Mouse (Mus musculus) skeletal muscle tissue, adult 2 months (tissue): Measurements from ENCODE around the gene Cwc27.

Source experiments
- DNase-seq: peaks from one replicate; pipeline ENCODE4 v3.0.0-alpha.2; 2012; ENCODE audit warnings: low read depth, low spot score

Cwc27 gene

DNA sequence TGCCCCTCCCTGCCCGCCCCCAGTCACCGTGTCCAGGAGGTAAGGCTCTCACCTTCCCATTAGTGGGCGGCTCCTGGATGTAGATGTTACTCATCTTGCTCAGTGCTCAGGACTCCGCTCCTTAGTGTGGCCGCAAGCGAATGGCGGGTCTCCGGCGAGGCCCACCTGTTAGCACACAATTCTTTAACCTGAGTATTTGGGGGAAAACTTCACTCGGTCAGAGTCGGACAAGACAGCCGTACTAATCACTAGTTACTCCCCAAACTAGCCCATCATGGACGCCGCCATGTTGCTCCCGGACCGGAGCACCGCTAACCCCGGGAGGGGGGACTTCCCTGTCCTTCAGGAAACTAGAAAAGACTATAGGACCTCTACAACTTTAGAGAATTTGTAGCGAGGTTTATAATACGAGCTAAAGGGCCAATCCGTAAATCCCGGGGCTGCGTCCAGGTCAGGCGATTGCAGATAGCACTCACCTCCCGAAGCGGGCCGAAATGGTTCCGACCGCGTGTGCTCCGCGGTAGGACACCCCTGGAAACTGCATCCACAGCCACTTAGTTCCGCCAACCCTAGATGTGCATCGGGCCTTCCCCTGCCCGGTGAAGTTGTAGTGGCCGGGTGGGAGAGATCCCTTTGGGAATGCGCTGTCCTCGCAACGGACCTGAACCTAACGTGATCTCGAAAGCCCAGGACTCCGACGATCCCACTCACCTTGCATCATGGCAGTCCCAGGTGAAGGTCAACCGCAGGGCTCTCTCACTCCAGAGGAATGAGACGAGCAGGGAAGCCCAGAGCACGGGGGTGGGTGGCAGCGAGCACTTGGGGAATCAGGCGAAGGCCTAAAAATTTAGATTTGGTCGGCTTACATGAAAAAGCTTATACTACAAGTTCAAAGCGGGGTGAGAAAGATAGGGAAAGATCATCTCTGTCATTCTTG lies at the start of gene Cwc27:
Cwc27 (minus strand) TSS at position 508 of the 937 bp plus-strand sequence.
- peak; percentile 58 for DNase-seq

DNA sequence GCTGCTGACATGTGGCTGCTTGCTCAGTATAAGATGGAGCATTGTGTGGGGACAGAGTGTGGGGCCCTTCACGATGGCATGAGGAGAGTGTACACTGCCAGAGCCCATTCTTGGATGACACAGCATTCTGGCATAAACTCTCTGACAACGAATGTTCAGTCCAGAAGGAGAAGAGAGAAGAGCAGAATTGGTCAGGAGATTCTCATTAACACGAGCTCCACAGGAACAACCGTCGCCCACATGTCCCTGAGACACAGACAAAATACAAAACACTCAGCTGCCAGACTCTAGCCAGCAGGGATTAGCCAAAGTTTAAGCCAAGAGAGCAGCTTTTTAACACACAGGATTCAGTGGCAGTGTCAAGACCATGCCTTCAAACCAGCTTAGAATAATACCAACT lies 49.8 kb upstream of the Cwc27 start:
- no peak for DNase-seq

DNA sequence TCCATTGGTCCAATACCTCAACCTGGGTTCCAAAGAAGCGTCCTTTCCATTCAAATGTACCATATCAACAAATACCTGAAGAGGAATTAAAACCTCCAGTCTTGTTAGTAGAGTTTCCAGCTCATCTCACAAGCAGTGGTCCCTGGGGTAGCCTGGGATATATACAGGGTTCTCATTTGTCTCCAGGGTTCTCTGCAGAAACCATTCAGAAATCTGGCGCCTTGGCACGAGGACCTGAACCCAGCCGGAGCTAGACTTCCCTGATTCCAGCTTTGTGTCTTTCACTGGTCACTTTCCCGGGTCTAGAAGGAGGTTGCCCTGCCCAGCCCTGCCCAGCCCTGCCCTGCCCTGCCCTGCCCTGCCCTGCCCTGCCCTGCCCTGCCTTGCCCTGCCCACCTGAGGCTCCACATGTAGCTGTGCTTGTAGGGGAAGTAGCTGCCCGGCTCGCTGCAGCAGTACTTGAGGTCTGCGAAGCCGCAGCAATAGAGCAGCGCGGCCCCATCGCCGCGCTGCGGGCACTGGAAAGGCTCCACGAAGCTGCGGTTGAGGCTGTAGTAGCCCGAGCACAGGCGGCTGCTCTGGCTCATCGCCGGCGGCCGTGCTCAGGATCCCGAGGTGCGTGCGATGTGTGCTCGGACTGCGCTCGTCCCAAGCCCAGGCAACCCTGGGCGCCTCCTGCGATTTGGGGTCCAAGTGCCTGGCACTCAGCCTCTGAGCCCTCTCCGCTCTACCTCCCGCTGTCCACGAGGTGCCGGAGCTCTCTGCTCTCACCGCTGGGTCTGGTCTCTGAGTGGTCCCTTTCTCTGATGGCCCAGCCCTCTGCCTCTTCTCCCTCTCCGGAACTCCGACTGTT lies 46.4 kb upstream of the Cwc27 start, which contains the start of gene Shisal2b:
Shisal2b (minus strand) TSS at position 767 of the 853 bp plus-strand sequence.
- no peak for DNase-seq

DNA sequence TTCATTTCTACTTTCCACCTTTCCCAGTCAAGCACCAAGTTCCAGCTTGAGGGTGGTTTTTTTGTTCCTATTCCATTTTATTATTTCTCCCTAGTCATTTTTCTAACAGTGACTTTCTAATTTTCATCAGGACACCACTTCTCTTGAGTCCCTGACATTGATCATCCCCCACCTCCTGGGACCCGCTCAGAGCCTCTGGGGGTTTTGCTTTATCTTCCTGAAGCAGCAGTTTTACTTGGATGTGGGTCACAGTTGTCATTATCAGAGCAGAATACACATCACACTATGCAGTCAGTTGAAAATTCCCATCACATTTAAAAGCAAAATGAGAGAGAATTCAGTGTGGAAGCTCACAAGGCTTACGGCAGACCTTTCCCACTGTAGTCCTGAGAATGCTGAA lies 36.7 kb upstream of the Cwc27 start:
- DNase-seq, result no peak

DNA sequence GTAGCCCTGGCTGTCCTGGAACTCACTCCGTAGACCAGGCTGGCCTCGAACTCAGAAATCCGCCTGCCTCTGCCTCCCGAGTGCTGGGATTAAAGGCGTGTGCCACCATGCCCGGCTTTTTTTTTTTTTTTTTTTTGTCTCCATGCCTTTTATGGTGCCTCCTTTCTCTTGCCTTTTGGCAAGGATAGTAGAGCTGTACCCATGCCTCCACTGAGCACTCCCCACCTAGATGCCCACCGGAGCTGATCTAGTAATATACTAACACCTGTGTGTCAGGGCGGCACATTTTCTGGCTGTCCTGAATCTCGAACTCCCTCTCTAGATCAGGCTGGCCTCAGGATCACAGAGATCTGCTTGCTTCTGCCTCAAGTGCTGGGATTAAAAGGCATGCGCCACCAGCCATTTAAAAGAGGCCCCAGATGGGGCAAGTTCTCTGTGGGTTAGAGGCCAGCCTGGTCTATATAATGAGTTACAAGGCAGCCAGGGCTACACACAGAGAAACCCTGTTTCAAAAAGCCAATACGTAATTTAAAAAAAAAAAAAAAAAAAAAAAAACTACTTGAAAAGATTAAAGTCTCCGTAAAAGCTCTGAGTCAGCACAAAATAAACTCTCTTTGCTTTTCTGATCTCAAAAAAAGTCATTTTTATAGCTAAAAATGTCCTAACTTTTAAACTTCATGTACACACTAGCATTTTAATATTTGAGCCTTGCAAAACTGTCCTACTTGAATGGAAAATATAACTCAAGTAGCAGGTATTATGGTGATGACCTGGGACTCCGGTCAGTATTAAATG lies 26.6 kb upstream of the Cwc27 start:
- DNase-seq, result no peak

DNA sequence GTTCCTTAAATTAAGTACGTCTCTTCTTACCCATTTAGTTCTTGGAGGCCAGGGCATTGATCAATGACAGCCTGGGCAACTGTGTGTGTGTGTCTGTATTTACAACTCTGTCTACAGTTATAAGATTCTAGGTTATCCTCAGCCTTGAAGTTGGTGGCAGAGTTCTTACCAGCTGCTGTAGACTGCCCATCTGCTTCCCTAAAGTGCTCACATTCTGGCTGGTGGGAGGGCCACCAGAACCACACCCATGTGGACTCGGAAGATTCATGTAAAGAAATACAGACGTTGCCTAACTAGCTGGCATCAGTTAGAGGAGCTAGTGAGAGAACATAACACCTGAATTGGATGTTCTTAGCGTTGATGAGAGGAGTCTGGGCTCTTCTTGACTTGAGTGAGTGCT lies 25.0 kb upstream of the Cwc27 start:
- no peak for DNase-seq

DNA sequence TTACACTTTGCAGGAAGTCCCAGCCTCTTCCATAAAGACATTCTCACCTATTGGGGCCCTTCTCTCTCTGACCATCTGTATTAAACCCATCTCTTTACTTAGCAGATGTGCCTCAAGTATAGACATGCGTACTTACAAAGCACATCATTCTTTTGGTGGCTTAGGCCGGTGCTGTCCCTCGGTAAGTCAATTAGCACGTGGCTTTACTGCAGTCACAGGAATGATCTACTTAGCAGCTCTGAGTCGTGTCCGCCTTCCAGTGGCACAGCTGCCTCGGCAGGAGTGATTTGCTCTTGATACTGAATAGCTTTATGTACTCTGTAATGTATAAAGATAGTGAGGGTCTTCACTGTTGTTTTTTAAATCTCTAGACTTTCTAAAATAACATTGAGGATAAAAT lies 20.7 kb upstream of the Cwc27 start:
- DNase-seq, result no peak

DNA sequence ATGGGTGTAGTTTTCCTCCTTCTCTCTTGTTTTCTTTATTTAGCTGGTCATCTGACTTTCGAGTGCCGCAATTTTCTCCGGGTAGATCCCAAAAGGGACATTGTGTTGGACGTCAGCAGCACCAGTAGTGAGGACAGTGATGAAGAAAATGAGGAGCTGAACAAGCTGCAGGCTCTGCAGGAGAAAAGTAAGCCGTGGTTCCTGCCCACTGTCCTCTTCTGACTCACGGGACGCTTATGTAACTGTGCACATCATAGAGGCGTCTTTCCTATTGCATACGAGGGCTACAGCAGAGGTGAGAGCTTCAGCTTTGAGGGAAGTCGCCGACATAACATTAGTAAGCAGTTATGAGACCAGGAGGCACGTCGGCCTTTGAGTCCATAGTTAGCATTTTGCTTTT lies 15.9 kb upstream of the Cwc27 start:
- no peak for DNase-seq

DNA sequence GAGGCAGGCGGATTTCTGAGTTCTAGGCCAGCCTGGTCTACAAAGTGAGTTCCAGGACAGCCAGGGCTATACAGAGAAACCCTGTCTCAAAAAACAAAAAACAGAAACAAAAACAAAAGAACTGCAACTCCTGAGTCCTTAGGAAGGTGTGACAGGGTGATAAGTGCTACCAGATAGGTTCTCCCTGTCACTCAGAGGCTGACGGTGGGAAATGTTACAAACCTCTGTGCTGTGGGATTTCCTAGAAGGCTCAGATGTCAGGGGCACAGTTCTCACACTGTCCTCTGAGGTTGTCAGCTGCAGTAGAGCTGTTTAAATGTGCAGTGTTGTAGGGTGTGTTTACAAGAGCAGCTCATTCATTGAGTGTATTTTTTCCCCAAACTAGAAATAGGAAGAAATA lies 8.5 kb upstream of the Cwc27 start:
- no peak for DNase-seq

DNA sequence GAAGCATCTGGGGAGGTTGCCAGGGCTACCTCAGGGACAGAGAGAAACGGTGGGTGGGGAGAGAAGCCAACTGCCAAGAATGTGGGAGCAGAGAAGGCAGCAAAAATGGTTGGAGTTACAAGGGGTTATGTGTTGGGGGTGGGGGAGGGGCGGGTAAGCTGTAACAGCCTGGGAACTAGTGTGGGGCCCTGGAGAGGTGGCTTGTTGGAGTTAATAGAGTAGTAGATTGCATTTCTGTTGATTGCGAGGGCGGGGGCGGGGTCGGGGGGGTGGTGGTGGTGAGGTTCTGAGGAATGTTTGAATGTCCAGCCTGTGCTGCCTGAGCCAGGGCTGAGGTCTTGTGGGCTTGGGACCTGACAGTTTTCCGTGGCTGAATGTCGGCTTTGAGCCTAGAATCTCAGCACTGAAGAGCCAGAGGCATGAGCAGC lies 5.5 kb upstream of the Cwc27 start:
- no peak for DNase-seq

DNA sequence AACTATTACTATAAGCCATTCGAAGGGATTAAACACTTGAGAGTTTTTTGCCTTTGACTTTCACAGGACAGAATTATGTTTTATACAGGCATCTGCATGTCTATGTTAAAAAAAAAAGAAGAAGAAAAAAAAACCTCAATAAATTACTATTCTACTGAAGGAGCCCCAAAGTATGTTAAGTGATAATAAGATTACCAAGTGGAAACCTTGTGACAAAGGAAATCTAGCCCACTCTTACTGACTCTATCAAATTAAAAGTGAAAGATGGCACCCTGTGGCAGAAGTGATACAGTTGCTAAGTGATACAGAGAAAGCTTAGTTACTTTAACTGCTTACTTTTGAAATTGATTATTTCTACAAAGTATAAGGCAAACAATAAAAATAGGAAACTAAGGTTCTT lies 5.0 kb upstream of the Cwc27 start:
- DNase-seq, result no peak

DNA sequence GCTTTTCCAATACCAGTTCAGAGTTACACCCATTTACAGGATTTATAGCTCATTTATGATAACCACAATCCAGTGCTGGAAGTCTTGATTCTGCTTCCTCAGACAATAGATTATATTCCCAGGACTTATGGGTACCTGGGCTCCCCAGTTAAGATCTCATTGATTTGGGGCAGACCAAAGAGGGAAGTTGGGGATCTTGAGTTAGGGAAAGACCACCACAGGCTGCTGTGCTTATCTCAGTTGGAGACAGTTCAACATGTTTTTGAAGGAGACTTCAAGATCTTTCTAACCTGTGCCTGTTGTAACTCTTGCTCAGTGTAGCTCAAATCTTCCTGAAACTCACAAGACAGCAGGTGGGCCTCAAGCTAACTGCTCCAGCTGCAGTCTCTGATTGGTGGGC lies 4.2 kb upstream of the Cwc27 start:
- no peak for DNase-seq

DNA sequence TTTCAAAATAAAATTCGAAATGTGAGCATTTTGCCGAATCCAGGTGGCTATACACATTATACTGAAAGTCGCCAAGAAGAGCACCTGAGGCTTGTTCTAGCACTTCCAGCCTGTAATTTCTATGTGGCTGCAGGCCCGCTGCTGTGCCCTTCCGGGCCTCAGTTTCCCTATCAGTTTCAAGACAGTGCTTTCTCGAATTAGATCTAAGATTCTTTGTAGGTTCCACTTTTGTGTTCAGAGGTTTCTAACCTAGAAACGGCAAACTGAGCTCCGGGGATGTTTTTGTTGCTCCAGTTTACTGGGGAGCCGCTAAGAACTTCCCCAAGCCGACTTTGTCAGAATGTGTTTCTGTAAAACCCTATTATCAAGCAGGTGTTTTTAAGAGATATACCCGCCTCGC lies 754 bp upstream of the Cwc27 start:
- no peak for DNase-seq

DNA sequence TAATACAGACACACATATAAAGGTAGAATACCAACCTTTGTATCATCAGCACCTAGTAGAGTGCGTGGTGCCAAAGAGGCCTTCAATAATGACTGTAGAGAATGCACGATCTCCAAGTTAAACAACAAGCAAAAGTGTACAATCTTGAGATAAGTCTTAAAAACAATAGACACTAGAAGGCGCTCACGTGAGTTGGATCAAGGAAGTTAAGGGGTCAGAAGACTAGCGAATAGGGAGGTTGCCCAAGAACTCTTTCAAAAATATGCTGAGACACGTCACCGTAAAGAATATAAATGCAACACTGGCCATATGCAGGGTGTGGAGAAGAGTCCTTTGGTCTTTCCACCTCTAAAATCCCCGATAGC lies 690 bp downstream of the Cwc27 start:
- DNase-seq, result no peak

DNA sequence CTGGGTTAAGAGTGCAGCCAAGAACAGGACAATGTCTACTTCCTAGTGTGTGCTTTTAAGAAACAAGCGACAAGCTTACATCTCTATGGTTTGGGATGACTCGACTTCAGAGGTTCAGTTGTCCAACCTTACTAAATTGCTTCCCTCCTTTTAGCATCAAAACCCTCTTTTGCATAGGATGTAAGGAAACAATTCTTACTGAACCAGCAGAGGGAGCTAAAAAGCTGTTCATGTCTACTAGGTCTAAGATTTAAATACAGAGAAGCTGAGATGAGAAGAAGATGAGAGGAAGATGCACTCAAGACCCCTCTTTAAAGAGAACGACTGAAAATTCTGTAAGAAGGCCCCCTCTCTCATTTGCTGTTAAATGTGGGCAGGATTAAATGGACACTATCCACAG lies 11.3 kb downstream of the Cwc27 start:
- no peak for DNase-seq

DNA sequence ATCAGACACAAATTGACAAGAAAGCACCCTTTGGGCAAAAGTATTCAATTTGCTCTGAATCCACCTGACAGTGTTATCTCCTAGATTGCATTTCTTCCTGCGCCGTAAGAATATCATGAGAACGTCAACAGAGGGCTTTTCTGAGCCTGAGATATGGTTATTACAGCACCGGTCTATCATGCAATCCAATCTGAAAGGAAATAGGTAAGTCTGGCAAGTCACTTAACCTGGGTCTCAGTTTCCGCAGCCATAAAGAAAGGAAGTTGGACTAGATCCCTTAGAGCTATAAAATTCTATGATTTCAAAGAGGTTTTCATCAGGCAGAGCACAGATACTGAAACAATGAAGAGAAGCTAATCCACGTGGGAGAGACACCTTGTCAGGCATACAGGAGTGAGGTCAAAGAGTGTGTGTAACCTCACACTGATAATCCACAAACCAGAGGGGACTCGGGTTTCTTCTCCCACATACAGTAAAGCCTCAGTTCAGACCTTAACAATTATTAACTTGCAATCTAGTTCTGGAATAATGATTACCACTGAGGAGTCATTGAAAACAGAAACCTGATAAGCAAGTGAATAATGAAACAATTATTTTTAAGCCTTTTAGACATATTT lies 17.3 kb downstream of the Cwc27 start:
- DNase-seq, result no peak

DNA sequence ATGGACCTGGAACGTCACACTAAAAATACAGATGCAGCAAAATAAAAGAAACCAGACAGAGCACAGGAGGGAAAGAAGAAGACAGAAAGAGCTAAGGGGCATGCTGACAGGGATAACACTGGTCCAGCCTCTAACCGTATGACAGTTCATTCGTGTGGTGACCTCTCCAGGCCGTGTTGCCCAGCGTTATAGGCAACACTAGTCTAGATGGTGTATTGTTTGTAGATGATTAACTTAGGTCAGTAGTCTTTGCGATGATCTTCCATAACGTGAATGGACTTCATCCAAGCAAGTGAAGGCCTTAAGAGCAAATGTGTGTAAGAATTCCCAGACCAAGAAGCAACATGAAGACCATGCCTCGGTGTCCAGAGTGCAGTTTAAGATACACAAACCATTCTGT lies 17.9 kb downstream of the Cwc27 start:
- no peak for DNase-seq

DNA sequence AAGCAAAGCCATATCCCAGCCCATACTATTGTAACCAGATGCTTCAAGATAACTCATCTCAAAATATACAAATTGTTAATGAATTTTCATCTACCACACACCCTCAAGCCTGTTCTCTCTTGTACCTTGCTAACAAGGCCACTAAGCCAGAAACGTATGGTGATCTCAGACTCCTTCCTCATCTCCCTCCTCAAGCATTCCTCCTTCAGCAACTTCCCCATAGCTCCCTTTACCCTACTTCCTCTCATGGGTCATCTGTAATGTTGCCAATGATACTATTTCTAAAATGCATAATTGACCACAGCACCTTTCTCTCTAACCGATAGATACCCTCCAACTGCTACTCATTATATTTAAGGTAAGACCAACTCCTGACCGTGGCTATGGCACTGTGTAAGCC lies 22.5 kb downstream of the Cwc27 start:
- no peak for DNase-seq

DNA sequence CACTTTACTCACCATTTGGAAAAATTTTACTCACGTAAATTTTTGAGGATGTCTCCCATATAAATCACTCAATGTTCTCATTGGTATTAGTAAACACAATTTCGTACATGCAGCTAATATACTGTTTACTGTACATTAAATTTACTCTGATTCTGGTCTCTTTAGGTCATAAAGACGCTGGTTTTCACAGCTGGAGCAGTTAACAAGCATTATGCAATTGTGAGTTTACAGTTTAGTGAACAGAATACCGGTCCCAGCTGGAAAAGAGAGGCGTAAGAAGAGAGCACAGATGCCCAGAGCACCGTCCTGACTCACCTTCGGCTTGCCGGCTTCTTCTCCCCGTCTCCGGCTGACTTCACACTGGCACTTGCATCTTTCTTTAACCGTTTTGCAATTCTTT lies 24.8 kb downstream of the Cwc27 start, which contains the start of gene Srek1ip1:
Srek1ip1 (plus strand) TSS at position 301 of the 400 bp plus-strand sequence.
- no peak for DNase-seq

DNA sequence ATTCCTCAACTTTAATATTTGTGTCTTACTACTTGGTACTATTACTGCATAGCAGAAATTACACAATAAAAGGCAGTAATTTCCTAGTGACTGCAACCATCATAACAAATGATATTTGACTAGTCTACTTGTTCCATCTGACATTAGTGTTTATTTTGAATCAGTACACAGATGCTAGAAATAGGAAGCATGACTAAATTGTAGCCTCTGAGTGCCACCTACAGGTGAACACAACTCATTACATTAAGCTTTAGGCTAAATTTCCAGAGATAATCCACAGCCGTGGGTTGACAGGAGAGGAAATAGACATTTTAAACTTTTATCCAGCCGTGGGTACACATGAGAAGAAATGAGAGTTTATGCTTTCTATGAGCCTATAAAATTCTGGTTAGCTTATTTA lies 27.3 kb downstream of the Cwc27 start:
- peak; percentile 47 for DNase-seq

DNA sequence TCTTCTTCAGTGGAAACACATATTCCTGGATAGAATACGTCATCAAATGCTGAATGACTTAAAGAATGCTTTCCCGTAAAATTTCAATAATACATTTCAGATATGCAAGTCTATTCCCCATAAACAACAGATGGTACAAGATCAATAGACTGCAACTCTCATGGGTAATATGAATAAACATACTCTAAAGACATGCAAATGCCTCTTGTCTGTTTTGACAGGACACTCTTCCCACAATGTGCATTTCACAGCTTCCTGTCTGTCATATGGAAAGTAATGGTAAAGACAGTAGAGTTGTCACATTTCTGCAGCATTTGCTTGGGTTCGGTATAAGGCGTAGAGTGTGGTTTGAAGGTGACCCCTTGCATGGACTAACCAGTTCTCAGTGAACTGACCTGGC lies 29.7 kb downstream of the Cwc27 start:
- DNase-seq, result no peak
